ENCODE assay signal across 12 mouse cellular contexts in the genomic region with DNA sequence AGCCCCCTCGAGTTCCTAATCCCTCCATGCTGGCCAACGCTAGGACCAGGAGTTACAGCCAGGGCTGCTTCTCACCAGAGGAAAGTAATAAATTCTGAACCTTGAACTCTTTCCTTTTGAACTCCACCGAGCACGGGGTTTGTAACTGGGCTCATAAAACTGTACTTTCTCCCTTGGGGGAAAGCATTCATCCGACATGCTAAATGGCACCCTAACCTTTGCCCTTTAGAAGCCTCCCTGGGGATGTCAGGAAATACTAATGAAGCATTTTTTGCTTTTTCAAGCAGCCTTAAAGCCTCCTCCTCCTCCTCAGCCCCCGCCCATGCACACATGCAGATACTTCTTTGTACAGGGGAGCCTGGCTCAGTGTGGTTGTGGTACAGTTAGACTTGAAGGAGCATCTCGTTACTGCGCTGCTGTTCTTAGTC.
DNase-seq lines count a peak whose midpoint lies in the region; ATAC-seq and TF ChIP-seq lines count a peak whose summit lies in the region.
"Had no signal": no experiment of that assay in that cellular context is flagged by ENCODE, and none has a peak within 500 bp of the region (broad histone marks: within the 10 kb centered on the region; RNA-seq: fewer than 3 reads in every experiment).

No protein-coding gene starts in this region.

- peaks cover 11% of the 10 kb centered on the region for H3K4me1 ChIP-seq in heart, embryonic 16.5 days (ENCODE audit: control insufficient read depth, insufficient read depth, low read length)
- H3K4me1 ChIP-seq in kidney, embryonic 14.5 days (ENCODE audit: control insufficient read depth, insufficient read depth, low read length) = peaks cover 43% of the 10 kb centered on the region
- peaks cover 35% of the 10 kb centered on the region for H3K4me1 ChIP-seq in neural tube, embryonic 13.5 days (replicated peaks)
- H3K4me1 ChIP-seq in forebrain, postnatal 0 days (ENCODE audit: insufficient read depth) = 0 out of 2 replicates have a peak, but pooled peaks cover 10% of the 10 kb centered on the region

- no peak overlapping the region for H3K4me3 ChIP-seq in heart, embryonic 16.5 days (ENCODE audit: low read length)
- no peak overlapping the region for H3K4me3 ChIP-seq in kidney, embryonic 14.5 days (ENCODE audit: low read length)
- no peak overlapping the region for H3K4me3 ChIP-seq in neural tube, embryonic 13.5 days
- no peak overlapping the region for H3K4me3 ChIP-seq in forebrain, postnatal 0 days (ENCODE audit: low read depth, low read length)
- H3K4me3 ChIP-seq: heart, embryonic 12.5 days had no signal

- TF ChIP-seq CTCF in forebrain, postnatal 0 days (IDR thresholded peaks at IDR 0.05; ENCODE audit: low read depth) = no peak

- no peak for ATAC-seq in heart, embryonic 16.5 days (replicated peaks; ENCODE audit: extremely low read depth, insufficient read depth, low FRiP score)
- peak; percentile 66 for ATAC-seq in kidney, embryonic 14.5 days (ENCODE audit: low FRiP score, low TSS enrichment)
- ATAC-seq in neural tube, embryonic 13.5 days (ENCODE audit: low read depth) = no peak
- no peak for ATAC-seq in forebrain, postnatal 0 days

- no peak for DNase-seq in heart, postnatal 10 days
- DNase-seq in embryo, embryonic 9.5 days (ENCODE audit: extremely low spot score) = peak; percentile 53
- DNase-seq in testis, postnatal 14 days (ENCODE audit: low spot score) = no peak
- no peak for DNase-seq in spleen, postnatal 10 days (ENCODE audit: low spot score in 2 of 2)
- DNase-seq in forebrain, postnatal 0 days = no peak
- DNase-seq: cerebellum, postnatal 36 days; right cerebral cortex, postnatal 4 days had no signal

- 78% methylated on average over 8 of the region's 8 CpGs for WGBS in heart, embryonic 16.5 days
- 9% methylated on average over 8 of the region's 8 CpGs for WGBS in kidney, embryonic 14.5 days
- WGBS in neural tube, embryonic 13.5 days = 19% methylated on average over 8 of the region's 8 CpGs
- WGBS in forebrain, postnatal 0 days = 59% methylated on average over 8 of the region's 8 CpGs

- no peak overlapping the region for H3K4me2 ChIP-seq in heart, embryonic 16.5 days (ENCODE audit: low read depth, low read length)
- no peak overlapping the region for H3K4me2 ChIP-seq in kidney, embryonic 14.5 days (replicated peaks; ENCODE audit: low read depth, low read length)
- no peak overlapping the region for H3K4me2 ChIP-seq in neural tube, embryonic 13.5 days
- no peak overlapping the region for H3K4me2 ChIP-seq in forebrain, postnatal 0 days (ENCODE audit: low read depth)
- H3K4me2 ChIP-seq: heart, embryonic 12.5 days had no signal

- no peak overlapping the region for H3K9ac ChIP-seq in heart, embryonic 16.5 days (ENCODE audit: low read length)
- H3K9ac ChIP-seq in kidney, embryonic 14.5 days (ENCODE audit: low read depth, low read length) = no peak overlapping the region; the same call in 1 of the 2 replicates
- H3K9ac ChIP-seq in neural tube, embryonic 13.5 days = 0 out of 2 replicates have a peak overlapping the region, but pooled peaks have one; percentile 17
- H3K9ac ChIP-seq in forebrain, postnatal 0 days = no peak overlapping the region
- H3K9ac ChIP-seq: heart, embryonic 12.5 days had no signal

- H3K27ac ChIP-seq in heart, embryonic 16.5 days (ENCODE audit: low read length) = peak overlapping the region; percentile 67
- peak overlapping the region; percentile 90; the same call in 1 of the 2 replicates for H3K27ac ChIP-seq in kidney, embryonic 14.5 days (ENCODE audit: low read depth, low read length)
- peak overlapping the region; percentile 86; the same call in 1 of the 2 replicates for H3K27ac ChIP-seq in neural tube, embryonic 13.5 days (replicated peaks)
- no peak overlapping the region for H3K27ac ChIP-seq in forebrain, postnatal 0 days (ENCODE audit: low read depth, low read length)

- no peaks in the 10 kb centered on the region for H3K36me3 ChIP-seq in heart, embryonic 16.5 days (ENCODE audit: control insufficient read depth, insufficient read depth)
- H3K36me3 ChIP-seq in kidney, embryonic 14.5 days (ENCODE audit: control insufficient read depth, insufficient read depth, low read length) = no peaks in the 10 kb centered on the region
- no peaks in the 10 kb centered on the region for H3K36me3 ChIP-seq in neural tube, embryonic 13.5 days
- peaks cover 4% of the 10 kb centered on the region; the same call in 1 of the 2 replicates for H3K36me3 ChIP-seq in forebrain, postnatal 0 days (ENCODE audit: insufficient read depth)
- H3K36me3 ChIP-seq: heart, embryonic 12.5 days had no signal

- no peaks in the 10 kb centered on the region for H3K9me3 ChIP-seq in heart, embryonic 16.5 days (replicated peaks; ENCODE audit: control insufficient read depth, low read length)
- H3K9me3 ChIP-seq in kidney, embryonic 14.5 days (ENCODE audit: control insufficient read depth, low read length) = no peaks in the 10 kb centered on the region
- no peaks in the 10 kb centered on the region for H3K9me3 ChIP-seq in neural tube, embryonic 13.5 days
- H3K9me3 ChIP-seq in forebrain, postnatal 0 days (ENCODE audit: low read length) = no peaks in the 10 kb centered on the region
- H3K9me3 ChIP-seq: heart, embryonic 12.5 days had no signal

- no peaks in the 10 kb centered on the region for H3K27me3 ChIP-seq in heart, embryonic 16.5 days (ENCODE audit: control insufficient read depth, insufficient read depth, low read length)
- H3K27me3 ChIP-seq in kidney, embryonic 14.5 days (ENCODE audit: control insufficient read depth, insufficient read depth, low read length) = no peaks in the 10 kb centered on the region
- H3K27me3 ChIP-seq in neural tube, embryonic 13.5 days = no peaks in the 10 kb centered on the region
- no peaks in the 10 kb centered on the region for H3K27me3 ChIP-seq in forebrain, postnatal 0 days (ENCODE audit: insufficient read depth, low read length)
- H3K27me3 ChIP-seq: CH12.LX; heart, embryonic 12.5 days had no signal

- intact Hi-C loops in heart, postnatal 10 days (cut with DNase I) = no loop called here
